ENCODE assay signal across 9 mouse cellular contexts in the genomic region with DNA sequence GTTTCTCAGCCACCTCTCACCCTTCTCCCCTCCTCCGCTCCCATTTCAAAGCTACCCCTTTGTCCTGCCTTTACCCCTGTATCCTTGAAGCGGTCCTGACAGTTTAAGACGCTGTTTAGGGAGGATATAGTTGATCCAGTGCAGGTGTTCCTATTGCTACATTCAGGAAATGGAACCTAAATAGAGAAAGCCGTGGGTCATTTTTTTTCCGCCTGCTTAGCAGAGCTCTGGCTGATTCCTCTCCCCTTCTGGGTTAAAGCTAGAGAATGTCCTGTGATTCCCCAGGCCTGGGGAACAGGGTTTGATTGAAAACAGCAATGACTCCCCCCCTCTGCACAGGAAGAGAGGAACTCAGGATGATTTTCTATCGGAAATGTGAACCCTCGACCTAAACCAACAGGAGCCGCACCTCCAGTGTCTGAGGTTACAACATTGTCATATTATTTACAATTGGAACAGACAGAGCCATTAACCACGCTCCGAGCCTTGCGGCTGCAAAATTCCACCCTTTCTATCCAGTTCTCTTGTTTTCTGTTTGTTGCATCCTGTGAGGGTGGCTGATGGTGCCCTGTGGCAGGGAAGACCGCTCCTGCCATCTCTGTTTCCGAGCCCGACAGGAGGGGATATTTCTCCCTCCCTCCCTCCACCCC.
A peak's percentile ranks its signal among the peaks of the same experiment; 100 is the strongest.
DNase-seq lines count a peak whose midpoint lies in the region; ATAC-seq lines count a peak whose summit lies in the region.
"Had no signal": no experiment of that assay in that cellular context is flagged by ENCODE, and none has a peak within 500 bp of the region (broad histone marks: within the 10 kb centered on the region; RNA-seq: fewer than 3 reads in every experiment).

No protein-coding gene starts in this region.

- H3K9ac ChIP-seq in kidney, embryonic 15.5 days, result 0 out of 2 replicates have a peak overlapping the region, but pooled peaks have one; percentile 9
- H3K9ac ChIP-seq in hindbrain, embryonic 15.5 days, result no peak overlapping the region; the same call in 1 of the 2 replicates
- peak overlapping the region; percentile 22; the same call in 1 of the 2 replicates for H3K9ac ChIP-seq in midbrain, embryonic 15.5 days

- H3K4me1 ChIP-seq in kidney, embryonic 15.5 days, result peaks cover 35% of the 10 kb centered on the region; the same call in 1 of the 2 replicates
- H3K4me1 ChIP-seq in hindbrain, embryonic 15.5 days (replicated peaks), result peaks cover 13% of the 10 kb centered on the region
- peaks cover 15% of the 10 kb centered on the region for H3K4me1 ChIP-seq in midbrain, embryonic 15.5 days

- no peaks in the 10 kb centered on the region for H3K27me3 ChIP-seq in kidney, embryonic 15.5 days
- H3K27me3 ChIP-seq in hindbrain, embryonic 15.5 days, result no peaks in the 10 kb centered on the region
- no peaks in the 10 kb centered on the region for H3K27me3 ChIP-seq in midbrain, embryonic 15.5 days (replicated peaks)

- H3K9me3 ChIP-seq in kidney, embryonic 15.5 days (replicated peaks), result no peaks in the 10 kb centered on the region
- no peaks in the 10 kb centered on the region for H3K9me3 ChIP-seq in hindbrain, embryonic 15.5 days
- H3K9me3 ChIP-seq in midbrain, embryonic 15.5 days, result no peaks in the 10 kb centered on the region

- peak overlapping the region; percentile 38 for H3K4me3 ChIP-seq in kidney, embryonic 15.5 days (replicated peaks)
- peak overlapping the region; percentile 26 for H3K4me3 ChIP-seq in hindbrain, embryonic 15.5 days
- H3K4me3 ChIP-seq in midbrain, embryonic 15.5 days, result peak overlapping the region; percentile 22

- peak overlapping the region; percentile 67 for H3K4me2 ChIP-seq in kidney, embryonic 15.5 days
- peak overlapping the region; percentile 52 for H3K4me2 ChIP-seq in hindbrain, embryonic 15.5 days
- peak overlapping the region; percentile 50 for H3K4me2 ChIP-seq in midbrain, embryonic 15.5 days

- H3K36me3 ChIP-seq in kidney, embryonic 15.5 days, result no peaks in the 10 kb centered on the region
- H3K36me3 ChIP-seq in hindbrain, embryonic 15.5 days, result no peaks in the 10 kb centered on the region
- no peaks in the 10 kb centered on the region for H3K36me3 ChIP-seq in midbrain, embryonic 15.5 days (replicated peaks)
- H3K36me3 ChIP-seq: G1E had no signal

- peak; percentile 87 for ATAC-seq in kidney, embryonic 15.5 days (replicated peaks; ENCODE audit: low FRiP score)
- peak; percentile 54; the same call in 1 of the 2 replicates for ATAC-seq in hindbrain, embryonic 15.5 days (ENCODE audit: low FRiP score, low read depth)
- ATAC-seq in midbrain, embryonic 15.5 days (replicated peaks), result peak; percentile 65

- no peak for DNase-seq in kidney, postnatal 25 days
- peak; percentile 77 for DNase-seq in embryo, embryonic 10.5 days (ENCODE audit: low spot score)
- DNase-seq in adrenal gland, postnatal 4 days (ENCODE audit: low spot score in 2 of 2), result no peak
- no peak for DNase-seq in adrenal gland, postnatal 14 days
- DNase-seq in adrenal gland, postnatal 36 days, result no peak

- 5% methylated on average over 14 of the region's 14 CpGs for WGBS in kidney, embryonic 15.5 days
- WGBS in hindbrain, embryonic 15.5 days, result 23% methylated on average over 14 of the region's 14 CpGs
- WGBS in midbrain, embryonic 15.5 days, result 18% methylated on average over 14 of the region's 14 CpGs

- H3K27ac ChIP-seq in kidney, embryonic 15.5 days, result peak overlapping the region; percentile 79
- 0 out of 2 replicates have a peak overlapping the region, but pooled peaks have one; percentile 1 for H3K27ac ChIP-seq in hindbrain, embryonic 15.5 days (replicated peaks)
- peak overlapping the region; percentile 23 for H3K27ac ChIP-seq in midbrain, embryonic 15.5 days

Comparison
In these comparisons a context has a peak if more than half of its experiments do, and no peak if none do; other contexts are left out.
1. H3K27ac ChIP-seq: peak in every context shown above with its lines; median percentile 79 in kidney, embryonic 15.5 days; 23 in midbrain, embryonic 15.5 days; 1 in hindbrain, embryonic 15.5 days.